Mouse (Mus musculus) G1E (cell line): ENCODE results near the gene Actr8. TPM values are rescaled to one million over a fixed set of nuclear protein-coding genes. Genes with fewer than 3 reads are reported as not detected.

ENCODE experiments used
- ATAC-seq: 2 replicates; pipeline ENCODE4 v1.8.0; 2016; ENCODE audit warnings: mild to moderate bottlenecking; ENCODE audit not compliant: insufficient number of reproducible peaks, poor library complexity, low FRiP score, severe bottlenecking; ENCODE audit errors: extremely low read depth
- DNase-seq: peaks from one replicate; pipeline ENCODE4 v3.0.0; 2012; ENCODE audit warnings: low spot score
- H3K27me3 ChIP-seq: 2 replicates; pipeline ENCODE4 v1.6.1; 2012; ENCODE audit warnings: mild to moderate bottlenecking, low read length, inconsistent platforms; ENCODE audit not compliant: insufficient read depth
- H3K36me3 ChIP-seq: replicated peaks from 2 replicates; pipeline ENCODE3; 2012; ENCODE audit warnings: mild to moderate bottlenecking, inconsistent platforms
- H3K4me1 ChIP-seq: 2 replicates; pipeline ENCODE4 v1.6.1; 2012; ENCODE audit warnings: low read depth, low read length, inconsistent platforms, mixed read lengths; ENCODE audit not compliant: insufficient read depth
- H3K4me3 ChIP-seq: 2 replicates; pipeline ENCODE4 v1.5.1; 2012; ENCODE audit warnings: low read depth, mild to moderate bottlenecking, inconsistent platforms, low read length, moderate library complexity, mixed read lengths
- H3K9me3 ChIP-seq: replicated peaks from 2 replicates; pipeline ENCODE4 v1.6.1; 2012; ENCODE audit warnings: inconsistent platforms
- CTCF ChIP-seq: IDR thresholded peaks from 2 replicates; pipeline ENCODE4 v1.5.1; 2012; ENCODE audit warnings: low read depth, low read length, inconsistent platforms, mixed read lengths
- GATA1 ChIP-seq: IDR thresholded peaks from 2 replicates; pipeline ENCODE4 v1.6.1; 2012; ENCODE audit warnings: borderline replicate concordance, low read length, inconsistent platforms, mixed read lengths
- GATA2 ChIP-seq: IDR thresholded peaks from 2 replicates; pipeline ENCODE4 v1.6.1; 2012; ENCODE audit warnings: low read depth, low read length, inconsistent platforms, borderline replicate concordance
- POLR2AphosphoS5 ChIP-seq: IDR thresholded peaks from 2 replicates; pipeline ENCODE4 v1.6.1; 2012; ENCODE audit warnings: low read depth, low read length, inconsistent platforms; ENCODE audit not compliant: insufficient replicate concordance
- TAL1 ChIP-seq: conservative IDR thresholded peaks from 2 replicates; pipeline ENCODE4 v1.6.1; 2012; ENCODE audit warnings: low read depth, low read length, inconsistent platforms, mixed read lengths
- polyA plus RNA-seq: library from polyadenylated mRNA; stranded (reverse); fragments of >175 nt; gene quantifications from 2 replicates; pipeline ENCODE4 v1.2.3, GENCODE M21; 2012
- total RNA-seq, 2 experiments: library from RNA; stranded (forward) in 1 of 2; stranded (reverse) in 1 of 2; fragments of 200-1000 nt in 1 of 2; fragments of >200 nt in 1 of 2; fragmentation: Nextera tagmentation in 1 of 2; gene quantifications; 2 replicates each; pipeline ENCODE4 v1.2.3; 2014 to 2017

Actr8 gene
- total and polyA plus RNA-seq, 3 experiments: 34.9 to 46.2 (median 45.8) TPM

DNA sequence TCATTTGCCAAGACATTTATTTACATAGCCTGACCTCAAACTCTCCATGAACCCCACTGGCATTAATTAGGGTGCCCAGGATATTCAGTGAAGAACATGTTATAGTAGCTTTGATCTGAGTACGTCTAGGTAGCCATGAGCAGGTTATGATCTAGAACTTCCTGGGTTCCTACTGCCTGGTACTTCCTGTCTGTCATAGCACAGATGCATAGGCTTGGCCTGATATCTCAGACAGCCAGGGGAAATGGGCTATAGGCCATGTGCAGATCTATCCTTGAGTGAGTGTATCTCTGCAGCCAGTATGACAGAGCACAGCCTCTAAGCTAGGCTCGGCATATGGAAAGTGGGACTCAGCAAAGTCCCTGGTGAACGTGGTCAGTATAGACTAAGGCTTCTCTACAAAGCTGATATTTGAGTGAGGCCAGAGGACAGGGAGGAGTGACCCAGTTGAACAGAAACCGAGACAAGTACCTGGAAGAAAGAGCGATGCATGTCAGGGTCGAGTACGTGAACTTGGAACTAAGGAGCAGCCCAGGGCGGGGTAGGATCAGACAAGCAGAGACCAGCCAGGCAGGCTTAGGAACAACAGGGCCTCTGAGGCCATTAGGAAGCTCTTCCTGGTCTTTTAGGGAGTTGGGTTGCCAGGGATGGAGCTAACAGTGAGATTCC is 39.8 kb downstream of the Actr8 start:
- H3K27me3 ChIP-seq: no peaks in the 10 kb centered on the region
- H3K9me3 ChIP-seq: no peaks in the 10 kb centered on the region
- ATAC-seq: no peak
- no peak overlapping the region for H3K4me3 ChIP-seq
- no peaks in the 10 kb centered on the region for H3K36me3 ChIP-seq
- DNase-seq: no peak
- TF ChIP-seq GATA2 (no peak), TAL1 (no peak), CTCF (no peak), POLR2AphosphoS5 (no peak), GATA1 (no peak)
- no peaks in the 10 kb centered on the region for H3K4me1 ChIP-seq

DNA sequence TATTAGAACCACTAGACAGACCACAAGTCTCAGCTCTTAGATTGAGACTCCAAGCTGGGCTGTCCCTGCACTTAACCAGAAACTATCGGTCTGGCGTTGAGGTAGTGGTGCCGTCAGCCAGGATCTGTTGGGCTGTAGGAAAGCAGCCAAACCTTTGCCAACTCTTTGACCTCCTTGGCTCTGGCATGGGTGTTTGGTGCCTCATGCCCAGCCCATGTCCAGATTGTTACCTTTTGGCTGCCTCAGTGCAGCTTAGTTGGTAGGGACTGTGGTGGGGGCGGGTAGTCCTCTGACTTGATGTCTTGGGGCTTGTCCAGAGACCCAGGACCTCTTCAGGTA is 40.3 kb downstream of the Actr8 start:
- Histone ChIP-seq H3K9me3 (no peaks in the 10 kb centered on the region), H3K4me1 (no peaks in the 10 kb centered on the region), H3K4me3 (no peak overlapping the region), H3K36me3 (no peaks in the 10 kb centered on the region), H3K27me3 (no peaks in the 10 kb centered on the region)
- no peak for DNase-seq
- TF ChIP-seq TAL1 (no peak), POLR2AphosphoS5 (no peak), GATA1 (no peak)
- no peak for ATAC-seq

DNA sequence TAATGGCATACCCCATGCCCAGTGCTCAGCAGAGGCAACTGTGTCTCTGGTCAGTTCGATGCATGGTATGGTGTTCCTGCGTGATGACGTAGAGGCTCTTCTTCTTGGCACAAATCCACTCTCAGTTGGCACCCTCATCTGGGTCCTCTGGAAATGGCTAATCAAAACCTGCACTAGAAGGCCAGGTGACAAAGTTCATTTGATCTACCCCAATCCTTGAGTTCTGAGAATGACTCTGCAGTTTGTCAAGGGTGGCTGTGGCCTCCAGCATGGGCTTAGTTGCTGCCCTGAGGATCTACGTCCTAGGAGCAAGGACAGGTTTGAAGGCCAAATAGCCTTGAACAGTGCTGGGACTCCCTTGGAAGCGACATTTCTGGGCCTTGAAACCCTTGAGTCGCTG is 40.7 kb downstream of the Actr8 start:
- TF ChIP-seq GATA2: no peak
- TF ChIP-seq TAL1: no peak
- TF ChIP-seq GATA1: no peak
- no peak for TF ChIP-seq POLR2AphosphoS5
- TF ChIP-seq CTCF: no peak
- no peaks in the 10 kb centered on the region for H3K36me3 ChIP-seq
- no peak for ATAC-seq
- H3K9me3 ChIP-seq: no peaks in the 10 kb centered on the region
- no peak overlapping the region for H3K4me3 ChIP-seq
- H3K4me1 ChIP-seq: no peaks in the 10 kb centered on the region
- H3K27me3 ChIP-seq: no peaks in the 10 kb centered on the region
- DNase-seq: no peak

DNA sequence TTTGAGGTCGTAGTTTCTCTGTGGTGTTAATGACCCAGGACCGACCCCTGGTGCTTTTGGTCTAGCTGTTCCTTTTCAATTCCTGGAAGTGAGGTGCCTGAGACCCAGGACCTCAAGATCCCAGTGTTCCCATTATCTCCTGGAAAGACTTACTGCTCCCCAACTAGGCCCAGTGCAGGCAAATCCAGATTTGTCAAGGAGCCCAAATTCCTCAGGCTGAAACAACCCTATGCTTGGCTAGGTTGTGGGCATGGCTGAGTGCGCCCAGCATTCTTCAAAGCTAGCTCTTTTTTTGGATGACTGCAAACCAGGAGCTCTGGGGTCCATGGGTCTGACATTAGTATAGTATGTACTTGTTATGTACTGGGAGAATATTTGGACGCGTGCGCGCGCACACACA is 41.2 kb downstream of the Actr8 start:
- H3K9me3 ChIP-seq: no peaks in the 10 kb centered on the region
- H3K36me3 ChIP-seq: no peaks in the 10 kb centered on the region
- DNase-seq: no peak
- H3K4me1 ChIP-seq: no peaks in the 10 kb centered on the region
- H3K27me3 ChIP-seq: no peaks in the 10 kb centered on the region
- ATAC-seq: no peak
- TF ChIP-seq GATA1 (no peak), CTCF (no peak)
- no peak overlapping the region for H3K4me3 ChIP-seq

DNA sequence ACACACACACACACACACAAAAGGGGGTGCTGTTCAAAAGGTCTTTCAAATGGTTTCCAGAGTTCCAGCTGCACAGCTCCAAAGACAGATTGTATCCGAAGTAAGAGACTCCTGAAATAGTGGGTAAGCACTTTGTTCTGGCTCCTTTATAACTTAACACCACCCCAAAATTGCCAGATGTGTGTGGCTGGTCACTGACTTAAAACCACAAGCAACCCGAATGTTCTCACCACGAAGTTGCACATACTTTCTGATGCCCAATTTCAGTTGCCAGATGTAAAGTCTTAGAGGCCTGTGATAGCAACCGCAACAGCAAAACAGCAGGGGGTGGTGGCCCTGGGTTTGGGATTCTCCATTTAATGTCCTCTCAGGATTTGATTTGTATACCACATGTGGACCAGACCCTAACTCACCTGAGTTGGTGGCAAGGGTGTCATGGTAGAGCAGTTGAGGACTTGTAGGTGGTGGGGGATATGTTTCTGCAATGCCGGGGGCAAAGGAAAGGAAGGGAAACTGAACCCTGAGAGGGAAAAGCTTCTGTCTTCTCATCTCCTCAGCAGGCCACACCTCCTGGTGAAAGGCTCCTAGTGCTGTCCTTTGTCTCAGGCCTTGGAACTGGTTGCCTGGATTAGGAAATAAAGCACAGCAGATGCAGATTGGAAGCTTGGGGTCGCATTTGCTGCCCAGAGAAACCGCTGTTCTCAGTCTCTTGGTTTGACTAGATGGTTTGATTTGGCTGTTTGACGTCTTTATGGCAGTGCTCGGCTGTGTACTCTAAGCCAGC is 41.8 kb downstream of the Actr8 start:
- Histone ChIP-seq H3K4me3 (no peak overlapping the region), H3K9me3 (no peaks in the 10 kb centered on the region), H3K36me3 (no peaks in the 10 kb centered on the region), H3K4me1 (no peaks in the 10 kb centered on the region), H3K27me3 (no peaks in the 10 kb centered on the region)
- no peak for ATAC-seq
- TF ChIP-seq TAL1 (no peak), GATA1 (no peak), GATA2 (no peak), CTCF (no peak), POLR2AphosphoS5 (no peak)
- DNase-seq: no peak

DNA sequence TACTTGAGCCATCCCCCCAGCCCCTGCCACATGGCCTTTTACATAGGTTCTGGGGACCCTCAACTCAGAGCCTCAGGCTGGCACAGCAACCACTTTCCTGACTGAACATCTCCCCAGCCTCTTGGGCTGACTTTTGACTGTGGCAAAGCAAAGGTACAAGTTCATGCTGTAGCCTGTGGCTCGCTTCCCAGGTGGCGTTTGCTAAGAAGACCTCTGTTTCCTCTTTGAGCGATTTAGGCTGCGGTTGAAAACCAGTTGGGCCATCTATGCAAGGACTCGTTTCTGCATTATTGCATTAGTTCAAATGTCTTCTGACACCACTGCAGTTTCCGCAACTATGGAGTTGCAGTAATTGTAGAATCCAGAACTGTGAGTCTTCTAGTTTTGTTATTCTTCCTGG is 44.3 kb downstream of the Actr8 start:
- no peak for ATAC-seq

More for the DNA sequence above, 44.3 kb downstream of the Actr8 start:
- no peaks in the 10 kb centered on the region for H3K36me3 ChIP-seq
- no peaks in the 10 kb centered on the region for H3K27me3 ChIP-seq
- TF ChIP-seq GATA1 (no peak), CTCF (no peak), POLR2AphosphoS5 (no peak)
- no peak overlapping the region for H3K4me3 ChIP-seq
- no peaks in the 10 kb centered on the region for H3K9me3 ChIP-seq
- no peak for DNase-seq
- no peaks in the 10 kb centered on the region for H3K4me1 ChIP-seq
